Mouse (Mus musculus): ENCODE measurements at regions not wholly inside any gene's neighbourhood (a gene's known extent, or its start where the extent isn't known, plus 50 kb on each side); places are given as distances from the start of the nearest gene placed in this dataset.

- TF ChIP-seq POLR2A (IDR thresholded peaks at IDR 0.05; ENCODE audit: low read depth, low read length): no peak
- no peak for TF ChIP-seq CTCF (IDR thresholded peaks at IDR 0.05; ENCODE audit: extremely low read depth, insufficient read length, insufficient replicate concordance, low read depth, low read length)
Observed at GRCm38 (mm10) chr13:71195675-71196074, 354.1 kb upstream of the Adamts16 start.

Data from small intestine, adult 2 months (tissue).